Mouse (Mus musculus) liver, embryonic 14.5 days (tissue): ENCODE measurements around the gene Cdc42ep3.

ENCODE experiments used
- CTCF ChIP-seq: IDR thresholded peaks from 2 replicates; pipeline ENCODE4 v1.5.1; 2016; ENCODE audit warnings: antibody characterized with exemption, low read depth, control low read depth
- EP300 ChIP-seq: IDR thresholded peaks from 2 replicates; pipeline ENCODE4 v1.6.1; 2016; ENCODE audit warnings: antibody characterized with exemption, low read depth

- no peak for TF ChIP-seq CTCF
- no peak for TF ChIP-seq EP300
Measured at GRCm38 (mm10) chr17:79334701-79335100, 20.2 kb downstream of the Cdc42ep3 start.
